In genomic region chr10:80930361-80931152, GRCm38 (mm10) we compare ENCODE assay signal across 8 mouse cellular contexts. TPM values are rescaled to one million over a fixed set of nuclear protein-coding genes. Genes with fewer than 3 reads are reported as not detected.
DNase-seq lines count a peak whose midpoint lies in the region; ATAC-seq and TF ChIP-seq lines count a peak whose summit lies in the region.

No protein-coding gene starts in this region.

- peak overlapping the region; percentile 70 for H3K4me3 ChIP-seq in spleen, adult 2 months (ENCODE audit: extremely low read depth, insufficient read depth, insufficient read length)
- peak overlapping the region; percentile 70 for H3K4me3 ChIP-seq in brown adipose tissue, adult 24 weeks (ENCODE audit: insufficient read depth, low read depth, low read length)
- H3K4me3 ChIP-seq in forebrain, postnatal 0 days (ENCODE audit: low read depth, low read length), result peak overlapping the region; percentile 42
- peak overlapping the region; percentile 59 for H3K4me3 ChIP-seq in lung, embryonic 15.5 days
- peak overlapping the region; percentile 82 for H3K4me3 ChIP-seq in small intestine, adult 2 months (ENCODE audit: low read depth, low read length)

- H3K4me2 ChIP-seq in forebrain, postnatal 0 days (ENCODE audit: low read depth), result peak overlapping the region; percentile 77
- peak overlapping the region; percentile 80 for H3K4me2 ChIP-seq in lung, embryonic 15.5 days

- H3K9me3 ChIP-seq in forebrain, postnatal 0 days (ENCODE audit: low read length), result no peaks in the 10 kb centered on the region
- H3K9me3 ChIP-seq in lung, embryonic 15.5 days, result no peaks in the 10 kb centered on the region

- H3K4me1 ChIP-seq in spleen, adult 2 months (ENCODE audit: control insufficient read depth, insufficient read depth, insufficient read length), result peaks cover 25% of the 10 kb centered on the region
- H3K4me1 ChIP-seq in brown adipose tissue, adult 24 weeks (ENCODE audit: control insufficient read depth, insufficient read depth, insufficient read length, low read length), result peaks cover 15% of the 10 kb centered on the region
- peaks cover 9% of the 10 kb centered on the region for H3K4me1 ChIP-seq in forebrain, postnatal 0 days (ENCODE audit: insufficient read depth)
- peaks cover 50% of the 10 kb centered on the region for H3K4me1 ChIP-seq in lung, embryonic 15.5 days
- peaks cover 30% of the 10 kb centered on the region for H3K4me1 ChIP-seq in small intestine, adult 2 months (ENCODE audit: control insufficient read depth, insufficient read depth, insufficient read length, low read length)

- TF ChIP-seq CTCF in spleen, adult 2 months (IDR thresholded peaks at IDR 0.05; ENCODE audit: extremely low read depth, insufficient read depth, insufficient read length, insufficient replicate concordance), result no peak
- no peak for TF ChIP-seq CTCF in forebrain, postnatal 0 days (IDR thresholded peaks at IDR 0.05; ENCODE audit: low read depth)
- no peak for TF ChIP-seq CTCF in small intestine, adult 2 months (IDR thresholded peaks at IDR 0.05; ENCODE audit: extremely low read depth, insufficient read length, insufficient replicate concordance, low read depth, low read length)

- H3K27ac ChIP-seq in spleen, adult 2 months (ENCODE audit: insufficient read depth, low read length), result peak overlapping the region; percentile 79
- 0 out of 2 replicates have a peak overlapping the region, but pooled peaks have one; percentile 1 for H3K27ac ChIP-seq in brown adipose tissue, adult 24 weeks (replicated peaks; ENCODE audit: low read depth, low read length)
- H3K27ac ChIP-seq in forebrain, postnatal 0 days (ENCODE audit: low read depth, low read length), result no peak overlapping the region
- H3K27ac ChIP-seq in lung, embryonic 15.5 days, result peak overlapping the region; percentile 75
- H3K27ac ChIP-seq in small intestine, adult 2 months (ENCODE audit: insufficient read depth, low read depth, low read length), result peak overlapping the region; percentile 72

- H3K36me3 ChIP-seq in spleen, adult 2 months (ENCODE audit: control insufficient read depth, insufficient read depth, low read length), result 0 out of 2 replicates have a peak, but pooled peaks cover 2% of the 10 kb centered on the region
- H3K36me3 ChIP-seq in forebrain, postnatal 0 days (ENCODE audit: insufficient read depth), result no peaks in the 10 kb centered on the region
- H3K36me3 ChIP-seq in lung, embryonic 15.5 days, result no peaks in the 10 kb centered on the region
- H3K36me3 ChIP-seq in small intestine, adult 2 months (ENCODE audit: control insufficient read depth, insufficient read depth, low read length), result no peaks in the 10 kb centered on the region

- ATAC-seq in forebrain, postnatal 0 days, result no peak
- ATAC-seq in inflammation-experienced regulatory T-cells, adult 6 months, result peak; percentile 26
- ATAC-seq in lung, embryonic 15.5 days (ENCODE audit: borderline replicate concordance, extremely low read depth, low FRiP score, low TSS enrichment), result no peak

- under 1% methylated on average over 45 of the region's 45 CpGs for WGBS in spleen, adult 2 months
- WGBS in forebrain, postnatal 0 days, result 2% methylated on average over 44 of the region's 45 CpGs
- WGBS in lung, embryonic 15.5 days, result under 1% methylated on average over 45 of the region's 45 CpGs
- WGBS in small intestine, adult 2 months, result 3% methylated on average over 45 of the region's 45 CpGs

- peak overlapping the region; percentile 51 for H3K9ac ChIP-seq in forebrain, postnatal 0 days
- peak overlapping the region; percentile 62 for H3K9ac ChIP-seq in lung, embryonic 15.5 days

- H3K27me3 ChIP-seq in spleen, adult 2 months (ENCODE audit: control insufficient read depth, insufficient read depth, low read length), result no peaks in the 10 kb centered on the region
- peaks cover 48% of the 10 kb centered on the region for H3K27me3 ChIP-seq in forebrain, postnatal 0 days (ENCODE audit: insufficient read depth, low read length)
- peaks cover 30% of the 10 kb centered on the region for H3K27me3 ChIP-seq in lung, embryonic 15.5 days
- H3K27me3 ChIP-seq in small intestine, adult 2 months (ENCODE audit: control insufficient read depth, insufficient read depth, low read length), result no peaks in the 10 kb centered on the region

- no peak for TF ChIP-seq POLR2A in spleen, adult 2 months (IDR thresholded peaks at IDR 0.05; ENCODE audit: low read depth, low read length)
- TF ChIP-seq POLR2A in small intestine, adult 2 months (IDR thresholded peaks at IDR 0.05; ENCODE audit: low read depth, low read length), result no peak

- peak; percentile 31 to 51 for DNase-seq in spleen, adult 2 months (ENCODE audit: low read depth in 1 of 2, low spot score in 2 of 2)
- DNase-seq in spleen, adult 12 weeks (ENCODE audit: low spot score), result no peak
- DNase-seq in forebrain, postnatal 0 days, result no peak
- DNase-seq in Muller cell, postnatal 12 days (ENCODE audit: inconsistent ontology term), result no peak

RNA-seq across cellular contexts. Expression of gene Gadd45b, which starts 0.7 kb away (rescaled TPM):
- 35.7 and 46.8 TPM in 2 replicates for polyA plus RNA-seq in spleen, adult 2 months (2012; rRNA removed)
- polyA plus RNA-seq in brown adipose tissue, adult 24 weeks (2012; ENCODE audit: insufficient read depth, insufficient read length, missing spikeins), result 7.2 and 10.3 TPM in 2 replicates
- 5.0 and 5.8 TPM in 2 replicates for total RNA-seq in forebrain, postnatal 0 days (2014; rRNA removed)
- 6.5 and 7.7 TPM in 2 replicates for polyA plus RNA-seq in forebrain, postnatal 0 days (2015; fragmentation: Nextera tagmentation; extraction: Ambion mirVana)
- polyA plus RNA-seq in inflammation-experienced regulatory T-cells, adult 6 months (2017; shearing (Covaris generic)), result 10 to 100 TPM; 26.4 to 51.5 (median 39.3) TPM
- 42.7 and 42.9 TPM in 2 replicates for polyA plus RNA-seq in lung, embryonic 15.5 days (2015; fragmentation: Nextera tagmentation; extraction: Ambion mirVana)
- polyA plus RNA-seq in small intestine, adult 2 months (2012; rRNA removed), result 16.2 and 29.7 TPM in 2 replicates

RNA-seq across cellular contexts. Expression of gene Lmnb2, which starts 12.5 kb away (rescaled TPM):
- polyA plus RNA-seq in spleen, adult 2 months (2012; rRNA removed), result 11.0 and 13.2 TPM in 2 replicates
- polyA plus RNA-seq in brown adipose tissue, adult 24 weeks (2012; ENCODE audit: insufficient read depth, insufficient read length, missing spikeins), result 1.9 and 4.9 TPM in 2 replicates
- 46.1 and 46.5 TPM in 2 replicates for total RNA-seq in forebrain, postnatal 0 days (2014; rRNA removed)
- 22.1 and 24.5 TPM in 2 replicates for polyA plus RNA-seq in forebrain, postnatal 0 days (2015; fragmentation: Nextera tagmentation; extraction: Ambion mirVana)
- 1 to 10 TPM; 2.4 to 4.5 (median 3.5) TPM for polyA plus RNA-seq in inflammation-experienced regulatory T-cells, adult 6 months (2017; shearing (Covaris generic))
- 55.8 and 60.4 TPM in 2 replicates for polyA plus RNA-seq in lung, embryonic 15.5 days (2015; fragmentation: Nextera tagmentation; extraction: Ambion mirVana)
- 14.5 and 29.2 TPM in 2 replicates for polyA plus RNA-seq in small intestine, adult 2 months (2012; rRNA removed)

RNA-seq across cellular contexts. Expression of gene Timm13, which starts 29.8 kb away (rescaled TPM):
- polyA plus RNA-seq in spleen, adult 2 months (2012; rRNA removed), result 123 and 133 TPM in 2 replicates
- polyA plus RNA-seq in brown adipose tissue, adult 24 weeks (2012; ENCODE audit: insufficient read depth, insufficient read length, missing spikeins), result 319 and 342 TPM in 2 replicates
- 214 and 233 TPM in 2 replicates for total RNA-seq in forebrain, postnatal 0 days (2014; rRNA removed)
- 381 and 448 TPM in 2 replicates for polyA plus RNA-seq in forebrain, postnatal 0 days (2015; fragmentation: Nextera tagmentation; extraction: Ambion mirVana)
- polyA plus RNA-seq in inflammation-experienced regulatory T-cells, adult 6 months (2017; shearing (Covaris generic)), result 100 to 1,000 TPM; 207 to 260 (median 248) TPM
- 305 and 307 TPM in 2 replicates for polyA plus RNA-seq in lung, embryonic 15.5 days (2015; fragmentation: Nextera tagmentation; extraction: Ambion mirVana)
- 132 and 250 TPM in 2 replicates for polyA plus RNA-seq in small intestine, adult 2 months (2012; rRNA removed)

RNA-seq across cellular contexts. Expression of gene Tmprss9, which starts 58.9 kb away (rescaled TPM):
- 0.08 and 0.09 TPM in 2 replicates for polyA plus RNA-seq in spleen, adult 2 months (2012; rRNA removed)
- not detected in 2 replicates for polyA plus RNA-seq in brown adipose tissue, adult 24 weeks (2012; ENCODE audit: insufficient read depth, insufficient read length, missing spikeins)
- total RNA-seq in forebrain, postnatal 0 days (2014; rRNA removed), result 0.08 and 0.33 TPM in 2 replicates
- 0.18 and 0.22 TPM in 2 replicates for polyA plus RNA-seq in forebrain, postnatal 0 days (2015; fragmentation: Nextera tagmentation; extraction: Ambion mirVana)
- not detected for polyA plus RNA-seq in inflammation-experienced regulatory T-cells, adult 6 months (2017; shearing (Covaris generic))
- polyA plus RNA-seq in lung, embryonic 15.5 days (2015; fragmentation: Nextera tagmentation; extraction: Ambion mirVana), result not detected in 2 replicates
- polyA plus RNA-seq in small intestine, adult 2 months (2012; rRNA removed), result 0.66 and 1.3 TPM in 2 replicates

Comparison
In these comparisons a context has a peak if more than half of its experiments do, and no peak if none do; other contexts are left out.
1. DNase-seq: peak in spleen, adult 2 months (2 of 2); none in spleen, adult 12 weeks (single experiment), forebrain, postnatal 0 days (single experiment) and Muller cell, postnatal 12 days (single experiment).
2. Peak in every context shown above with its lines, with median percentiles within 50 percentile points of each other: H3K4me3 ChIP-seq.